Mouse (Mus musculus) adrenal gland, postnatal 25 days (tissue): ENCODE measurements around the gene Rnf212. TPM values are rescaled to one million over a fixed set of nuclear protein-coding genes. Genes with fewer than 3 reads are reported as not detected.
"Not testable (repeated sequence)": the region's sequence is repeated elsewhere in the genome, so short reads cannot be mapped to it uniquely, and the experiment has no call there.

Experiments used
- DNase-seq: peaks from one replicate; pipeline ENCODE4 v3.0.0; 2021; ENCODE audit warnings: mixed read lengths
- long read RNA-seq: library from polyadenylated mRNA; stranded (forward); transcript quantifications from one replicate; pipeline ENCODE4 v2.0.0, GENCODE M21; 2021
- total RNA-seq: library from RNA; stranded (reverse); gene quantifications from 2 replicates; pipeline ENCODE4 v1.2.3, GENCODE M21; 2021

Rnf212 gene
- not detected in 2 replicates for total RNA-seq
- long read RNA-seq, result 0 reads

DNA sequence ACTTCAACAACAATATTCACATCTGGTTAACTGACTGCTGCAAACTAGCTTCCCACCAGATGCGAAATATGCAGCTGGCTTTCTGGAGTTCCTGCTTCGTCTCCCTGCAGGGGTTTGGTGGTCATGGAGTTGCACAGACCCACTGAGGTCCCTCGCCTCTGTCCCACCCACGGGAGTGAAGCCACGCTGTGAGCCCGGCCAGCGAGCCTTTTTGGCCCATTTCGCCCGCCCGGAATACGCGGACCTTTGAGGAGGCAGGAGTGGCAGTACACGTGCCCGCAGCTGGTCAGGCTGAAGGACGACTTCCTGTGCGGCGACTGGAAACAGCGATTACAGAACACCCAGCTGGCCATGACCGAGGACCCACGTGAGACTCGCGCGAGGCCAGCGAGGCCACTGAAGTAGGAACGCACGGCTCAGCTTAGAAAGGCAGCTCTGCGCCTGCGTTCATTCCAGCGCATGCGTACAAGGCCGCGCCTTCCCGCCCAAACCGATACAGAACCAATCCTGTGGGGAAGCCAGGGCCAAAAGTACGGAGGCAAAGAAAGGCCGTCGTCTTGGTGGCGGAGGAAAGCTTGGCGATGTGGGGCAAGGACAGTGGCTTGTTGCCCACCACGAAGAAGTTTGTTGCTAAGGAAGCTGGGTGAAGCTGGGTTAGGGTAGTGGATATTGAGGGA is at the start of gene Rnf212:
Rnf212 (minus strand) TSS at position 353 of the 677 bp plus-strand sequence.
- DNase-seq, result no peak

DNA sequence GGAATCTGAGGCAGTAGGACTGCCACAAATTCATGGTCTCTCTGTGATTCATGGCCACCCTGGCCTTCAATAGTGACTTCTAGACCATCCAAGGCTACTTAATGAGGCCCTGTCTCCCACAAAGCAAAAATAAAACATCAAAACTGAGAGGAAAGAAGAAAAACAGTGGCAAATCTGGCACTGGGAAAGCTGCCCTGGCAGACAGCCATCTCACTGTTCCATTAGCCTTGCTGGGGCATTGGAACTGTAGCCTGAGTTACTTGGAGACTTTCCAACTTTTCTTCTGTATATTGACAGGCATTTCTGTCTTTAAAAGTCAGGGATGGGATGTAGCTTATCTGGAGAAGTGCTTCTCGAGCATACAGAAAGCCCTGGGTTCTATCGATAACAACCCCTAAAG is 48.5 kb upstream of the Rnf212 start:
- peak; percentile 69 for DNase-seq

DNA sequence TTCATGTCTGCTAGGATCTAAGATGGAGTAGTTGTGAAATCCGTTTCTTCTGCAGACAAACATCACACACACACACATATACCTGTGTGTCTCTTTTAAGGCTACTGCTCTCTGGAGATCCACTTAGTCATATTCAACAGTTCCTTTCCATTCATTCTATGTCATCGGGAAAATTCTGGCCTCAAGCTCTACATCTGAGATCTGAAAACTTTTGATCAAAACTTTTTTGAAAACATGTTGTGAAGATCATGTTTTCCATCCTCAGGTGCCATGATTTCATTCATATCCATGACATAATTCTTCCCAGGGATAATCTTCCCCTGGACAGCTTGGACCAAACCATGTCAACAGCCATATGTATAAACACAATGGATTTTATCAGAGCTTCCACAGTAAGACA is 34.0 kb upstream of the Rnf212 start, which contains the start of gene Vmn2r8:
Vmn2r8 (minus strand) TSS at position 101 of the 400 bp plus-strand sequence.
- DNase-seq, result not testable (repeated sequence)

DNA sequence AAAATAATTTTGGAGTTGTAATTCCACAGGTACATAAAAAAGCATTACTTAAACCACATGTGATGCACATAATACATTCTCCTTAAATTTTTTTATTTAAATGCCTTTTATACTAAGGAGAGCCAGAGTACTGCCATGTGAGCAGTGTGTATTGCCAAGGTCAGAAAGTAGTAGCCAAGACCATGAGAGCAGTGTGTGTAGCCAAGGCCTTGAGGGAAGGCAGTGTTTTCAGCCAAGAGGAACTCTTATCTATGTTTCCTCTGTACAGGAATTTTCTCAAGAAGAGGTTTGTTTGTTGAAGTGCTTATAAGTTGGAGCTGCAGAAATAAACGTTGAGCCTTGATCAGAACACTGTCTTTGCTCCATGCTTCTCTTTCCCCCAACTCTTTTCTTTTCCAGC is 28.9 kb upstream of the Rnf212 start:
- peak; percentile 2 for DNase-seq

DNA sequence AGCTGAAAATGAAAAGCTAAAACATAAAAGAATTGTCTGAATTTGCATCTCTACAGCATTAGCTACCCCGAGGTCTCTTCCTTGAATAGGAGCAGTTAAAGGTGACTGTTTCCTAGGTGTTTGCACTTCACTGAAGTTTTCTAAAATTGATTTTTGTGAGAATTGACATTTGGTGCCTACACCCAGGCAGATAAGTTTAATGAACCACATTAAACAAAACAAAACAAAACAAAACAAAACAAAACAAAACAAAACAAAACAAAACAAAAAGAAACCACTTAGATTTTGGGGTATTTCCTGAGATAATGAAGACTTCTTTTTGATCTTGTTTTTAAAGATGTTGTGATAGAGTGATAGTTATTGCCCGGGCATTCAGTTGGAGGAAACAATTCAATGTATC is 20.5 kb upstream of the Rnf212 start, which contains the start of gene Tmed11:
Tmed11 (minus strand) TSS at position 101 of the 400 bp plus-strand sequence.
- not testable (repeated sequence) for DNase-seq

DNA sequence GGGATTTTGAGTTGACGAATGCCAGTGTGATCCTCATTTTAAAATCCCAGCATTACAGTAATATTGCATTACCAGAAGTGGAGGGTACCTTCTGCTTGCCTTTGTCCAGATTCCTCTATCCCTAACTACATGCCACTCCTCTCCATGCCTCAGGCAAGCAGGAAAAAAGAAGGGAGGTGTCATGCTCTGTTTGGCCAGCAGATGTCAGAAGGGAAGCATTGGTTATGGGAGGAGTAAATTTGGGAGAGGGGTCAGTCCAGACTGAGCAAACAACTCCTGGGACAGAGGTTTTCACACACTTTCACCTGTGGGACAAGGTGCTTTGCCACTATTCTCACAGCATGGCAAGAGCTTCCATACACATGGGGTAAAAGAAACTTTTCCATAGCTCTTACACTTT is 15.6 kb upstream of the Rnf212 start:
- peak; percentile 8 for DNase-seq

DNA sequence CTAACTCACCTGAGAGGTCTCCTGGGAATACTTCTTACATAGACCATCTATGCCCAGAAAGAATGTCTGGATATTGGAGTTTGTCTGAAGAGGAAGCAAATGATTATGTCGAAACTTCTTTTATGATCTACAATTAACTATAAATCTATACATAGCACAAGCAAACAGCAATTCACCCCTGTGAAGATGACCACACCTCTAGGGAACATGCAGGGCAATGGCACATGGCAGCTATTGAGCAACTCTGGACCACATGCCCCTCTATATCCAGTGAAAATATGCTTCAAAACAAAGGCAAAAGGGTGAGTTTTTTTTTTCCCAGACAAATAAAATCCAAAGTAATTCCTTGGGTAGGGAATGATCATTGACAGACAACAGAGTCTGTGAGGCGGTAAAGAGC is 14.8 kb downstream of the Rnf212 start:
- no peak for DNase-seq

DNA sequence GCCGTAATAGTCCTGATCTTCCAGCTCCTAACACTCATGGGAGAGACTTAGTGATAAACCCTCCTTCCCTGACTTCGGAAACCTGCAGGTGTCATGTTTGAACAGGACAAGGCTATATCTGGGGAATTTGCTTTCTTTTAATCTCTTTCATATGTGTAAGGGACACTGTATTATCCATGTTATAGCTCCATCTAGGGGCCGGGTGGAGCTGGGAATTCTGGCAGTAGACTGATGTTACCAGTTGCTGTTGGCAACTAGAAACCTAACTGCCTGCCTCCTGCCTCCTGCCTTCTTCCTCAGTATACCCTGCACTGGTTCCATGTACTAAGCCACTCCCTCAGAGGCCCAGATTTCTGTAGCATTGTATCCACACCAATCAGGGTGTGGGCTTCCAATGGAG is 16.4 kb downstream of the Rnf212 start:
- DNase-seq, result peak; percentile 22

DNA sequence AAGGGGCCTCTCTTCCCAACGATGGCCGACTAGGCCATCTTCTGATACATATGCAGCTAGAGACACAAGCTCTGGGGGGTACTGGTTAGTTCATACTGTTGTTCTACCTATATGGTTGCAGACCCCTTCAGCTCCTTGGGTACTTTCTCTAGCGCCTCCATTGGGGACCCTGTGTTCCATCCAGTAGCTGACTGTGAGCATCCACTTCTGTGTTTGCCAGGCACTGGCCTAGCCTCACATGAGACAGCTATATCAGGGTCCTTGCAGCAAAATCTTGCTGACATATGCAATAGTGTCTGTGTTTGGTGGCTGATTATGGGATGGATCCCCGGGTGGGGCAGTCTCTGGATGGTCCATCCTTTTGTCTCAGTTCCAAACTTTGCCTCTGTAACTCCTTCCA is 23.5 kb downstream of the Rnf212 start:
- DNase-seq, result not testable (repeated sequence)

DNA sequence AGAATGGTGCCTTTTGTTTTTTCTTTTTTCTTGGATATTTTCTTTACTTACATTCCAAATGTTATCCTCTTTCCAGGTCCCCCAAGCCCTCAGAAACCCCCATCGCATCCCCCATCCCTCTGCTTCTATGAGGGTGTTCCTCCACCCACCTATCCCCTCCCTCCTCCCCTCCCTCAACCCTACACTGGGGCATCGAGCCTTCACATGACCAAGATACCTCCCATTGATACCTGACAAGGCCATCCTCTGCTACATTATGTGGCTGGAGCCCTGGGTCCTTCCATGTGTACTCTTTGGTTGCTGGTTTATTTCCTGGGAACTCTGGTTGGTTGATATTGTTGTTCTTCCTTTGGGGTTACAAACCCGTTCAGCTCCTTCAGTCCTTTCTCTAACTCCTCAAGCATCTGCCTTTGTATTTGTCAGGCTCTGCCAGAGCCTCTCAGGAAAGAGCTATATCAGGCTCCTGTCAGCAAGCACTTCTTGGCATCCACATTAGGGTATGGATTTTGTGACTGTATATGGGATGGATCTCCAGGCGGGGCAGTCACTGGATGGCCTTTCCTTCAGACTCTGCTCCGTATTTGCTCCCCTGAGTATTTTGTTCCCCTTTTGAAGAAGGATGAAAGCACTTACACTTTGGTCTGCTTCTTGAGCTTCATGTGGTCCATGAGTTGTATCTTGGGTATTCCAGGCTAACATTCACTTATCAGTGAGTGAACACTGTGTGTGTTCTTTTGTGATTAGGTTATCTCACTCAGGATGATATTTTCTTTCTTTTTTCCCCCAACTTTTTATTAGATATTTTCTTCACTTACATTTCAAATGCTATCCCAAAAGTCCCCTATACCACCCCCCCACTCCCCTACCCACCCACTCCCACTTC is 24.2 kb downstream of the Rnf212 start:
- DNase-seq, result no peak

DNA sequence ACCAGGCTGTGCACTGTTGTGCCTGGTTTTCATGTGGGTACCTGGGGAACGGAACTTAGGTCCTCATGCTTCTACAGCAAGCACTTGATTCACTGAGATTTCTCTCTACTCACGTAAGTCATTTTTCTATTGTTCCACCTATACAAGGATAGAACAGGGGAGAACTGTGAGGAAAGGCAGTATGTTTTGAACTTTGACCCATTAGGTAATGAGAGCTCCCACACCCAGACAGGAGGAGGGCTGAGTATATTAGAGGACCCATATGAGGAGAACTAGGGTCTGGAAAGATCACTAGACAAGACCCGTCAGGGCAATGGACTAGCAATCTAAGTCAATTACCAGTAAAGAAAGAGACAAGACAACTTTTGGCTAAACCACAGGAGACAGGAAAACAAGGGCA is 30.2 kb downstream of the Rnf212 start:
- no peak for DNase-seq

DNA sequence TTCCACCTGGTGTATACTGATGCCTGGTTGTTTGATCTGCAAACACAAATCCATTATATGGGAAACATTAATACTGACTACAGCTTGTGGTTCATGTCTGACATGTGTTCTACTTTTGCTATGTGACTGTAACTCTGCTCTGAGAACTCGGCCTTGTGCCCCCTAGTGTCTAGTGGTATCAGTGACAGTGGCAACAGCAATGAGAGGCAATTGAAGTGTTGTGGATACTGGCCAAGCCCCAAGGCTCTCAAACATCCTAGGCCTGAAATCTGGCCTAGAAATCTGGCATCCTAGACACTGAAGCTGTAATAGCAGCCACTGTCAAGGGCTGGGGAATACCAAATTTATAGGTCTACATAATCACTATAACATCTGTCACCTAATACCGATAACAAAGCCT is 30.9 kb downstream of the Rnf212 start:
- DNase-seq, result no peak

DNA sequence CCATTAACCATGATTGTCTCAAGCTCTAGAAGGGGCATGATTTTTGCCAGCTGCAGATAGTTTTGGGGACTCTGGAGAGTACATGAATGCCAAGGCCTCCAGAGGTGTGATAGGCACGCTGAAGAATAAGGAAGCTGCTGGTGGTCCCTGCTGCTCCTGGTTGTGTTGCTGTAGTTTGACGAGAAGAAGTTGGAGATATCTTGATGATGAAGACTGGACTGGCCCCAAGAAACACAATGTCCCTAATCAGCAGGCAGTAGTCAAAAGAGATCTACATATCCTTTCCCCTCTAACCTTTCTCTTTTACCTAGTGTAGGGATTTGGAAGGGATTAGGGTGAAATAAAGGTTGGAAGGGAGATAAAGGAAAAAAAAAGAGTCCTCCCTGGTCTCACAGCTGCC is 32.2 kb downstream of the Rnf212 start:
- no peak for DNase-seq

DNA sequence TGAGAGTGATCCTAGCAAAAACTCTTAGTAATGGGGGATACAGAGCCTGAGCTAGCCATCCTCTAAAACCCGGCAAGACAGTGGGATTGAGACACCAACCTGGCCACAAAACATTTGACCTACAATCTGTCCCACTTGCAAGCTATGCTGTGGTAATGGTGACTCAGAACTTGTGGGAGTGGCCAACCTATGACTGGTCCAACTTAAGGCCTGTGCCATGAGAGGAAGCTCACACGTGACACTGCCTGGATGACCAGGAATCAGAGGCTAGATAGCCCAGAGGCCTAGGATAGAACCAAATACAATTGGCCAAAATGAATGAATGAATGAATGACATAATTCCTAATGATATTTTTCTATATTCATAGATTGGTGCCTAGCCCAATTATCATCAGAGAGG is 32.9 kb downstream of the Rnf212 start:
- no peak for DNase-seq

DNA sequence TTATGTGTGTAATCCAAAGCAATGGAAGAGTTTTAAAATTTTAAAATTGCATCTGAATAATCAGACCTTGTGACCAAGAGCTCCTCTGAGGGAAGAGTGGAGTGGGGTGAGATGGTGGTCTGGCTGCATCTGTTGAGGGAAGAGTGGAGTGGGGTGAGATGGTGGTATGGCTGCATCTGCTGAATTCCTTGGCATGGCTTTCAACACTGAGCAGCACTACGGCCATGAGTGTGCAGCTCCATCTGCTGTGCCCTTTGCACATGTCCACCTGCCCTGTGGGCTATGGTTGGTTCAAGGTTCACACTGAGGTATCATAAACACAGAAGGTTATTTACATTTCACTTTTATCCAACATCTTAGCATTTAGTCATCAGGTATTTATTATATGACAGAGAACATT is 47.4 kb downstream of the Rnf212 start:
- no peak for DNase-seq

DNA sequence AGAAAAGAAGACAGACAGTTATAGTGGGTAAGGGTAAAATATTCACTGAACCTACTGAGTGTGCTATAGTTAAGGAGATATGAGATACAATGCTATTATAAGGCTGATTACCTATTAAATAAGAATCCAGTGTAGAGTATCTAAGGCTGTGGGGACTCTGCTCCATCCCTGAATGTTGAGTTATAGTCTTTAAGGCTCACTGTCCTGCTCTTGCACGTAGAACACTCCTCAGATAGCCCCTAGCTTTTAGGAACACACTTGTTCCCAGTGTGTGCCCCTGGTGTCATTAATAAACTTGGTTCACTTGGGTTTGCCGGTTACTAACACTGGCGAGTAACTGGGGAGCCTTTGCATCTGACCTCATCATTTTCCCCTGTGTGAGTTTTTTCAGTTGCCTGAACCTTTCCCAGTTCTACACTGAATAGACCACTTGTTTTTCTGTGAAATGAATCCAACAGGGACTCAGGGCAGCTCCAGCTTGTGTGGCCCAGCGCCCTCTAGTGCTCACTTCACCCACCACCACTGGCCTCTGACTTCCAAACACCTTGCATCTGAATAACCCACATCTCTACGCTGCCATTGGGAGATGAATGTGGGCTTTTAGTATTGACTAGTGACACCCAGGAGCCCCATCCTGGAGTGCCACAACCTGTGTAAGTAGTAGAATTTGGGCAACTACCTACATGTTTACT is 48.1 kb downstream of the Rnf212 start:
- peak; percentile 78 for DNase-seq

DNA sequence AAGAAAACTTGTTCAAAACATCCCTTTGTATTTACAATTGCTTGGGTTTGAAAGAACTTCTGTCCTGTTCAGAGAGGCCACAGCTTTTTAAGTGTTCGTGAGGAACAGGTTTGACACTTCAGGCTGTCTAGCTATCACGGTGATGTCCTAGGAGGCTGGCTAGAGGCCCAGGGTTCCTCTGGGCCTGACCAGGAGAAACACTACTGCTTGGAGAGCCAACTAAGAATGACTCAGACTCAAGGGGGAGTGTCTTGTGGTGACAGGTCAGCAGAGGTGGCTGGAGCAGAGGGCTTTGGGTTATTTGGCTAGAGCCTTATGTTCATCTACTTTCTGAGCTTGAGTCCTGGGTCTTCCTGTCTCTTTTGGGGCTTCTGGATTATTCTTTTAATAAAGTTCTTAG is 50.8 kb downstream of the Rnf212 start:
- DNase-seq, result peak; percentile 51

DNA sequence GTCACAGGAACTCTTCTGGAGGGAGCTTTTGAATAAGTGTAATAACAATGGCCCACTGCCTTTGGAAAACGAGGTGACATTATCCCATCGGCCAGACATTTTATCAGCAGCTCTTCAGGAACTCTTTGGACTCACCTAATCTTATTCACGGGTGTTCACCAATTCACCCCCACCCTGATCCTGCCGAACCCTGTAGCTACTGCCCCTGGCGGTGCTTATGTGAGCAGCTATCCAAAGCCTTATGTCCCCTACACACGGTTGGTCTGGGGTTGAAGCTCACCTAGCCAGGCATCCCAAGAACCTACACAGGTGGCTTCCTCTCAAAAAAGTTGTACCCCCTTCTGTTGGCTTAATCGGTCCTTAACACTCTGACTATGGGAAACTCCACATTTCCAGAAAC is 55.0 kb downstream of the Rnf212 start:
- DNase-seq, result no peak

DNA sequence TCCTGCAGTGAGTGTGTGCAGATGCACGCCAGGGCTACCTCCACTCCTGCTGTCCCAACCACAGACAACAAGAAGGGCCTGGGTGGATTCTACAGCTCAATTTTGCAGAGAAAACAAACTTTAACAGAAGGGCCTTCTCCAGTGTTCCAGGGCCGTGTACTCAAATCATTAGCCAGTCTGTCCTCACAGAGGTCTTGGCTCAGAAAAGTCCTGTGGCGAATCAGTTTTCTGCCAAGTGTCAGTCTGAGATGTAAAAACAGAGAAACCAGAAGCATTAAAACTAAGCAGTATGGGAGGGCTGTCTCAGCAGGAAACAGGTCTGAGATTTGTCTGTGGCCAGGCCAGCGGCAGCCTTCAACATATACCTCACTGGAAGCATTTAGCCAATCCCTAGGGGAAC is 56.7 kb downstream of the Rnf212 start:
- no peak for DNase-seq

DNA sequence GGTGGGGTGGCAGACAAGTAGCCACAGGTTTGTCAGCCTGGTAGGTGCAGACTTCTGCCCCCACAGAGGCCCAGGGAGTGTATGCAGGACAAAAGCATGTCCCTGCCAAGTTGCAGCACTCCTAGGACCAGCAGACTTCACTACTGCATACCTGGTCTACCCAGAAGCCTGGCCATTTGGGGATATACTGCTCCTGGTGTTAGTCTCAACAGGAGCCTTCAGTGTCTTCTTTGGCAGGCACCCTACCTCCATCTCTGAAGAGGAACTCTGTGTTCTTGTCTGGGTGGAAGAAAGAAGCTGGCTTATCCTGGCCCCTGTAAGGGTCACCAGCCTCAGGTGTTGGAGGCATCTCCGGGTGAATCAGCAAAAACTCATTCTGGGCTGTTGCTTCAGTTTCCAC is 58.8 kb downstream of the Rnf212 start:
- no peak for DNase-seq

DNA sequence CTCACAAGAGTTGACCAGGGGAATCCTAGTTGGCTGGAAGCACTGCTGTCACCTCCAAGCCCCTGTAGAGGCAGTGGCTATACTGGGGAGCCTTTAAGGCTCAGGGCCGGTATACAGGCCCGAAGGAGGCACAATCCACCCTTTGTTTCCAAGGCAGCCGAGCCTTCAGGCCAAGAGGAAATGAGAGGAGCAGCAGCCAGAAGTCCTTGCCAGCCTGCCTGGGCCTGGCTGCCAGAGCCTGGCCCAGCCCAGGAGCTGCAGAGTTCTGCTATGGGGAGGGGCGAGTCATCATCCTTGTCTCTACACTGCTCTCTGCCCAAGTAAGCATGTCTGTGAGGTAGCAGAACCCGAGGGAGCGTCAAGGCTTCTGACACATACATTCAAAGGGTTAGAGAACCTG is 60.6 kb downstream of the Rnf212 start:
- DNase-seq, result peak; percentile 37

DNA sequence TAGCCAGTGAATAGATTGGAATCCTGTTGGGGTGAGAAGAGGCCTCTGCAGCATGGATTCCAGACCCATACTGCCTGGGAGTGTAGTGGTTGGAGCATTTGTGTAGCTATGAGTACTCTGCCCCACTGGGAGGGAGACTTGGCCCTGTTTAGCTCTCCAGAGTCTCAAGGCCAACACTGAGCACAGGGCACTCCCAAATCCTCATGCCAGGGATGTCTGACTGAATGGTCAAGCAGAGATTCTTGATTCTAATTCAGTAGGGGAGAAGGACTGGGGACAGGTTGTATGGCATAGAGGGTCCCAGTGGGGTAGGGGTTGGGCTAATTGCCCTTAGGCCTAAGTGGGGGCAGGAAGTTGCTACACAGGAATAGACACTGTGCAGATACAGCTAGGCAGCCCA is 61.1 kb downstream of the Rnf212 start:
- DNase-seq, result peak; percentile 36

DNA sequence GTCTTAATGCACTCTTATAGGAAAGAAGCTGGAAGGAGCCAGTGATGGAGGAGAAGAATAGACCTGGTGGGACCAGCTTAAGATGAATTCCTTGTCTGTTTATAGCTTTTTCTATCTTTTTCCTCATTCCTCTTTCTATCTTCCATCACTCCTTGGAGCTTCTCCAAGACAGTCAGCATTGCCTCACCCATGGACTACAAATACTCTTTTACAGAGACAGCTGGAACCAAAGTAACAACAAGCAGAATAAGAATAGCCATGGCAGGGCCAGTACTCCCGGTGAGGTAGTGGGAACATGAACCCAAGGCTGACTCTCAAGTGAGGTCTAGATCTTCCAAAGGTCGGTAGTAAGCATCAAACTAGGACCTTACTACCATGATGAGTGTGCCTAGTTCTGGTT is 61.7 kb downstream of the Rnf212 start:
- DNase-seq, result no peak
